Mouse (Mus musculus): Measurements from ENCODE around the gene Gm973. TPM values are rescaled to one million over a fixed set of nuclear protein-coding genes. Genes with fewer than 3 reads are reported as not detected.

Gene Gm973
- polyA plus RNA-seq, 1 experiment from 2014 or later = 1.2 TPM

GRCm38 (mm10) chr1:59499327-59499726 lies 16.7 kb upstream of the Gm973 start:
- H3K27ac ChIP-seq (replicated peaks) = no peak overlapping the region
- H3K4me1 ChIP-seq = peaks cover 9% of the 10 kb centered on the region
- peaks cover 4% of the 10 kb centered on the region; the same call in 1 of the 2 replicates for H3K27me3 ChIP-seq (replicated peaks; ENCODE audit: low read depth, poor library complexity, severe bottlenecking)
- DNase-seq (ENCODE audit: low spot score) = no peak
- no peaks in the 10 kb centered on the region for H3K36me3 ChIP-seq (replicated peaks)
- WGBS = 76% methylated on average over 3 of the region's 3 CpGs
- H3K4me3 ChIP-seq = no peak overlapping the region
- no peaks in the 10 kb centered on the region for H3K9me3 ChIP-seq

GRCm38 (mm10) chr1:59502355-59502754 lies 13.7 kb upstream of the Gm973 start:
- H3K36me3 ChIP-seq (replicated peaks) = no peaks in the 10 kb centered on the region
- 0 out of 2 replicates have a peak, but pooled peaks cover 7% of the 10 kb centered on the region for H3K27me3 ChIP-seq (replicated peaks; ENCODE audit: low read depth, poor library complexity, severe bottlenecking)
- no peak overlapping the region for H3K27ac ChIP-seq (replicated peaks)
- no peak for DNase-seq (ENCODE audit: low spot score)
- no peaks in the 10 kb centered on the region for H3K9me3 ChIP-seq
- 63% methylated on average over 2 of the region's 2 CpGs for WGBS
- H3K4me1 ChIP-seq = peaks cover 9% of the 10 kb centered on the region
- no peak overlapping the region for H3K4me3 ChIP-seq

- Histone ChIP-seq H3K9me3 (no peaks in the 10 kb centered on the region), H3K27me3 (replicated peaks; ENCODE audit: low read depth, poor library complexity, severe bottlenecking) (0 out of 2 replicates have a peak, but pooled peaks cover 7% of the 10 kb centered on the region), H3K36me3 (replicated peaks) (no peaks in the 10 kb centered on the region), H3K4me1 (peaks cover 18% of the 10 kb centered on the region), H3K27ac (replicated peaks) (0 out of 2 replicates have a peak overlapping the region, but pooled peaks have one; percentile 35), H3K4me3 (no peak overlapping the region)
- DNase-seq (ENCODE audit: low spot score) = no peak
- 44% methylated on average over 7 of the region's 7 CpGs for WGBS
Observed at GRCm38 (mm10) chr1:59503659-59504301, 12.3 kb upstream of the Gm973 start.

GRCm38 (mm10) chr1:59504302-59504700 lies 11.8 kb upstream of the Gm973 start:
- peaks cover 19% of the 10 kb centered on the region for H3K4me1 ChIP-seq
- H3K27me3 ChIP-seq (replicated peaks; ENCODE audit: low read depth, poor library complexity, severe bottlenecking) = 0 out of 2 replicates have a peak, but pooled peaks cover 8% of the 10 kb centered on the region
- DNase-seq (ENCODE audit: low spot score) = no peak
- H3K4me3 ChIP-seq = no peak overlapping the region
- no peaks in the 10 kb centered on the region for H3K9me3 ChIP-seq
- WGBS = 81% methylated on average over 2 of the region's 2 CpGs
- H3K27ac ChIP-seq (replicated peaks) = no peak overlapping the region
- H3K36me3 ChIP-seq (replicated peaks) = no peaks in the 10 kb centered on the region

- no peaks in the 10 kb centered on the region for H3K9me3 ChIP-seq
- peak overlapping the region; percentile 30 for H3K4me3 ChIP-seq
- peak overlapping the region; percentile 55 for H3K27ac ChIP-seq (replicated peaks)
- WGBS = 26% methylated on average over 17 of the region's 17 CpGs
- H3K4me1 ChIP-seq = peaks cover 25% of the 10 kb centered on the region
- H3K27me3 ChIP-seq (replicated peaks; ENCODE audit: low read depth, poor library complexity, severe bottlenecking) = peaks cover 13% of the 10 kb centered on the region
- peak; percentile 49 for DNase-seq (ENCODE audit: low spot score)
- no peaks in the 10 kb centered on the region for H3K36me3 ChIP-seq (replicated peaks)
Observed at GRCm38 (mm10) chr1:59508463-59509139, 7.5 kb upstream of the Gm973 start.

GRCm38 (mm10) chr1:59511566-59512270 lies 4.3 kb upstream of the Gm973 start:
- H3K9me3 ChIP-seq = no peaks in the 10 kb centered on the region
- H3K36me3 ChIP-seq (replicated peaks) = no peaks in the 10 kb centered on the region
- WGBS = 56% methylated on average over 9 of the region's 9 CpGs
- no peak overlapping the region for H3K27ac ChIP-seq (replicated peaks)
- H3K4me3 ChIP-seq = no peak overlapping the region
- H3K27me3 ChIP-seq (replicated peaks; ENCODE audit: low read depth, poor library complexity, severe bottlenecking) = peaks cover 6% of the 10 kb centered on the region
- H3K4me1 ChIP-seq = peaks cover 36% of the 10 kb centered on the region
- DNase-seq (ENCODE audit: low spot score) = no peak

- no peaks in the 10 kb centered on the region for H3K36me3 ChIP-seq (replicated peaks)
Observed at GRCm38 (mm10) chr1:59520226-59520837, 4.3 kb downstream of the Gm973 start.

GRCm38 (mm10) chr1:59522456-59522855 lies 6.4 kb downstream of the Gm973 start:
- Histone ChIP-seq H3K4me1 (peaks cover 53% of the 10 kb centered on the region), H3K27ac (replicated peaks) (no peak overlapping the region), H3K9me3 (no peaks in the 10 kb centered on the region), H3K36me3 (replicated peaks) (no peaks in the 10 kb centered on the region), H3K4me3 (no peak overlapping the region), H3K27me3 (replicated peaks; ENCODE audit: low read depth, poor library complexity, severe bottlenecking) (no peaks in the 10 kb centered on the region)
- DNase-seq (ENCODE audit: low spot score) = no peak
- 35% methylated on average over 1 of the region's 1 CpGs for WGBS

More at GRCm38 (mm10) chr1:59520226-59520837, 4.3 kb downstream of the Gm973 start:
- peaks cover 72% of the 10 kb centered on the region for H3K4me1 ChIP-seq
- H3K9me3 ChIP-seq = no peaks in the 10 kb centered on the region
- DNase-seq (ENCODE audit: low spot score) = no peak
- H3K4me3 ChIP-seq = no peak overlapping the region
- 58% methylated on average over 11 of the region's 11 CpGs for WGBS
- no peak overlapping the region for H3K27ac ChIP-seq (replicated peaks)
- H3K27me3 ChIP-seq (replicated peaks; ENCODE audit: low read depth, poor library complexity, severe bottlenecking) = no peaks in the 10 kb centered on the region

- Histone ChIP-seq H3K27me3 (replicated peaks; ENCODE audit: low read depth, poor library complexity, severe bottlenecking) (no peaks in the 10 kb centered on the region), H3K36me3 (replicated peaks) (no peaks in the 10 kb centered on the region), H3K4me1 (peaks cover 53% of the 10 kb centered on the region), H3K27ac (replicated peaks) (no peak overlapping the region; the same call in 1 of the 2 replicates), H3K9me3 (no peaks in the 10 kb centered on the region), H3K4me3 (no peak overlapping the region)
- no peak for DNase-seq (ENCODE audit: low spot score)
- 51% methylated on average over 5 of the region's 5 CpGs for WGBS
Observed at GRCm38 (mm10) chr1:59523378-59523958, 7.4 kb downstream of the Gm973 start.

GRCm38 (mm10) chr1:59524071-59524470 lies 8.0 kb downstream of the Gm973 start:
- no peaks in the 10 kb centered on the region for H3K9me3 ChIP-seq
- H3K4me3 ChIP-seq = no peak overlapping the region
- no peaks in the 10 kb centered on the region for H3K36me3 ChIP-seq (replicated peaks)
- no peak for DNase-seq (ENCODE audit: low spot score)
- peak overlapping the region; percentile 21; the same call in 1 of the 2 replicates for H3K27ac ChIP-seq (replicated peaks)
- no peaks in the 10 kb centered on the region for H3K27me3 ChIP-seq (replicated peaks; ENCODE audit: low read depth, poor library complexity, severe bottlenecking)
- peaks cover 49% of the 10 kb centered on the region for H3K4me1 ChIP-seq
- 64% methylated on average over 2 of the region's 2 CpGs for WGBS

- 71% methylated on average over 3 of the region's 3 CpGs for WGBS
- Histone ChIP-seq H3K36me3 (replicated peaks) (no peaks in the 10 kb centered on the region), H3K4me1 (peaks cover 42% of the 10 kb centered on the region), H3K9me3 (no peaks in the 10 kb centered on the region), H3K4me3 (no peak overlapping the region), H3K27ac (replicated peaks) (peak overlapping the region; percentile 21; the same call in 1 of the 2 replicates), H3K27me3 (replicated peaks; ENCODE audit: low read depth, poor library complexity, severe bottlenecking) (no peaks in the 10 kb centered on the region)
- no peak for DNase-seq (ENCODE audit: low spot score)
Observed at GRCm38 (mm10) chr1:59524759-59525158, 8.7 kb downstream of the Gm973 start.

- Histone ChIP-seq H3K36me3 (replicated peaks) (no peaks in the 10 kb centered on the region), H3K4me3 (no peak overlapping the region), H3K9me3 (no peaks in the 10 kb centered on the region), H3K27me3 (replicated peaks; ENCODE audit: low read depth, poor library complexity, severe bottlenecking) (no peaks in the 10 kb centered on the region), H3K4me1 (peaks cover 24% of the 10 kb centered on the region), H3K27ac (replicated peaks) (no peak overlapping the region)
- no peak for DNase-seq (ENCODE audit: low spot score)
- 90% methylated on average over 6 of the region's 6 CpGs for WGBS
Observed at GRCm38 (mm10) chr1:59527219-59527618, 11.2 kb downstream of the Gm973 start.

Measured in embryonic facial prominence, embryonic 10.5 days (tissue).